Mouse (Mus musculus) Muller cell, postnatal 12 days (primary cell): ENCODE results near the gene Gadd45g.

Source experiments
- DNase-seq: peaks from one replicate; pipeline ENCODE4 v3.0.0-alpha.2; 2015; ENCODE audit errors: inconsistent ontology term

The Gadd45g gene

DNA sequence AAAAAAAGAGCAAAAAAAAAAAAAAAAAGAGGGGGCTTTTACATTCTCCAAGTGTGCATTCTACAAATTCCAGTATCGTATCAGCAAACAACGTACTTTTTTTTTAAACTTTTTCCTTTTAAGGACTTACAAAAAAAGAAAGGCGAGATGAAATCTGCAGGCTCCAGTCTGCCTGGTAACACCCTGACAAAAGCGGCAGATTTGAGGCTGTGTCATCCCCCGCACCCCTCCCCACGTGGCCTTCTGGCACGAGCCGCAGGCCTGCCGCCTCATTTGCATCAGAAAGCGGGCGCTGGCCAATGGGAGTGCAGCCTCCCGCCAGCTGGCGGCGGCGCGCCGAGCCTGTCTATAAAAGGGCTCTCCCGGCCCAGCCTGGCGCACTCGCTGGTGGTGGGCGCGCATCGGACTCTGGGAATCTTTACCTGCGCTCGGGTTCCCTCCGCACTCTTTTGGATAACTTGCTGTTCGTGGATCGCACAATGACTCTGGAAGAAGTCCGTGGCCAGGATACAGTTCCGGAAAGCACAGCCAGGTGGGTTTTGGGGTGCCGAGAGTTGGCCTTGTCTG is at the start of gene Gadd45g:
Gene Gadd45g, plus strand, starts transcription at position 378 of the 567 bp plus-strand sequence.
- peak; percentile 99 for DNase-seq

- no peak for DNase-seq
These were observed 48.4 kb upstream of the Gadd45g start for GRCm38 (mm10) chr13:51797899-51798746.

DNA sequence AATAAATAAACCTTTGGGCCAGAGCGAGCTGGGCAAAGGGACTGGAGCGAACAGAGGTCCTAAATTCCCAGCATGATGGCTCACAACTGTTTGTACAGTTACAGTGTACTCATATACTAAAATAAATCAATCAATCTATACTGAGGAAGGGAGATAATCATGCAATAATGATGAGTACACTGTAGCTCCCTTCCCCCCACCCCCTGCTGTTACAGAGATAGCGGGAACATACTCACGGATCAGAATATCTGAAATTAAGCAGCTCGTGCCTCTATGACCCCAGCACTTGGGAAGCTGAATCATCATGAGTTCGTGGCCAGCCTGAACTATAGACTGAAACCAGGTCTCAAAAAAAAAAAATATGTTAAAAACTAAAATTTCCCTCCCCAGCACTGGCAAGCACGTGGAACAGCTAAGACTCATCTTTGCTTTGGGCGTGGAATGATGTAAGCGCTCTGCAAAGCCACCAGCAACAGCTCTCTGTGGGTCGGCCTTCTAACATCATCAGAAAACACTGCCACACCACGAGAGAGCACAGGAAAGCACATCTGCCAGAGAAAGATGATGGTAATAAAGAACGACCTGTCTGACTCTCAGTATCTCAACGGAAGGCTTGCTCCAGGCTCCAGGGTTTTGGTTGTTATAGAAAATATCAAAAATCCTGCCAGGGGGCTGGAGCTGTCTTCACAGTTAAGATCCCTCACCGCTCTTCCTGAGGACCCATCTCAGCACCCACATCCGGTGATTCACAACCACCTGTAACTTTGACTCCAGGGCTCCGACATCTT is 46.5 kb upstream of the Gadd45g start:
- no peak for DNase-seq

DNA sequence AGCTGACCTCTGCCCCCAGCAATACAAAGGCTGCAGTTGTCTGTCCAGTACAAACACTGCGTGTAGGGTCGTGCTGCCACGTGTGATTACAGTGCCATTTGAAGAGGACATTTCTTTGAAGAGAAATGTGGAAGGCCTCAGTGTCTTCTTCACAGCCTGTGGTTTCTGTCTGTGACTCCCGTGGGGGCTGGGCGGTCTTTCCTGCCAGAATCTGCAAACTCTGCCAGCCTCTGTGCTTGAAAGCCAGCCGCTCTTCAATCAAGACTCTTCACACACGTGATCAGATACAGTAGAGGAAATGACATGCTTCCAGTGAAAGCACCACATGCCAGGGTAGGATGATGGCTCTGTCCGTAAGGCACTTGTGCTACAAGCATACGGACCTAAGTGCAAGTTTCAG is 45.6 kb upstream of the Gadd45g start:
- peak; percentile 50 for DNase-seq

DNA sequence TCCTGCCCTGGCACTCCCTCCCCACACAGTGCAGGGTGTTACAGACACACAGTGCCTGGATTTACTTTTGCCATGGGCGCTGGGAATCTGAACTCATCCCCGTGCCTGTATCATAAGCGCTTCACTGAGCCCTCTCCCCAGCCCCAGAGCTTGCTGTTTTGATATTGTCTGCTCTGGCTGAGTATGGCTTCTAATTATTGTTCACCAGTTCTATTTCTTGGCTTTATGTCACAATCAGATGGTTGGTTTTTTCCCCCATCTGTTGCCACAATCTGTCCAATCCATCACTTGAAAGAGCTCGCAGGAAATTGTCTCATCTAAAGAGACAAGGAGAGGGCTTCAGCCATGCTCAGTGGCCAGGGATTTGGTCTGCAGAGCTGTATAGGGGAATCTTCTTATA is 40.8 kb upstream of the Gadd45g start:
- DNase-seq = no peak

DNA sequence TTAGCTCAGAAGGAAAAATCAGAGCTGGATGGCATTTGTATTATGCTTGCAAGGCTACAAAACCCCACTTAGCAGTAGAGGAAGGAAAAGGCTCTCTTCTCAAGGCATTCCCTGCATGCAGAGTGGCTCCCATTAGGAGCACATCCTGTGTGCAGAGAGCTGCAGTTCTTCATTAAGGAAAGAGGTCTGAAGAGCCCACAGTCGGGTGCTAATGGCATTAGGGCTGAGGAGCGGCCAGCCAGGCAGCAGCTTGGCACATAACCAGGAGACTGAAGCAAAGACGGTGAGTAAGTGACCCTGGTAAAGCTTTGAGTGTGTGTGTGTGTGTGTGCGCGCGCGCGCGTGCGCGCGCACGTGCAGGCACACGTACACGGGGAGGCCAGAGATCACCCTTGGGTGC is 40.3 kb upstream of the Gadd45g start:
- DNase-seq = no peak

- DNase-seq = no peak
These were observed 38.3 kb upstream of the Gadd45g start for GRCm38 (mm10) chr13:51808141-51808540.

DNA sequence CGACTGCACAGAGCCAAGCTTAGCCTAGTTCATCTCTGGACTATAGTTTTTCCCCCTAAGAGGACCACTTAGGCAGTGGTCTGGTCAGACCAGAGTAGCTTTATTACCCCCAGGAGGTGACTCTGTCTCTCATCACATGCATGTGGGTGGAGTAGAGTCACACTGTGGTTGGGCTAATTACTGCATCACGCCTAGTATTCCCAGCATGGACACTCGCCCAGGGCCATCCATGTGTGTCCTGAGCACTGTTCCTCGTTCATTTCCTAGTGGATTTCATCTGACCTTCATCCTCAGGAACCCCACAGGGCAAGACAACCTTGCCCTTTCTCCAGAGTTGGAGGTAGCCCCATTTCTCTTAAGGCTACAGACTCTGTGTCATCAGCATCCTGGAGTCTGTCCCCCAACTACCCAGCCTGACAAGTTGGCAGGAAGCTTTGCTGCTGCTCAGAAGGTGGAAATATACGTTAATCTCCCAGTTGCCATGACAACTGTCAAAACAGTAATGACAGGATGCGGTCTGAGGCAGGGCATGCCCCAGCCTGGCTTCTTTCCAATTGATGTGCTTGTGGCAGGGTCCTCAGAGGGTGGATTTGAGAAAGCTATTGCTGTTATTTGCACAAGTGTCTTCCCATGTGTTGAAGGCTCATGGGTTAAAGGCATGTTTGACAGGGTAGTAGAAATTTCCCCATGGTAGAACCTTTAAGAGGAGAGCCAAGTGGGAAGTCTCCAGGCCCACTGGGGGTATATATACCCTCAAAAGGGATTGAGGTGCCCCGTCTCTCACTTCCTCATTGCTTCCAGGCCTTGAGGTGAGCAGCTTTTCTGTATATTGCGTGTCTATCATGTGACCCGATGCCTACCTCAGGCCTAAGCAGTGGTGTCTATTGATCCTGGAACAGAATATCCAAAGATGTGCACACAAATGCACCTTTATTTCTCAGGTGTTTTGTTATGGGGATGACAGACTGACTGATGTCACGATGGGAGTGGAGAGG is 32.6 kb upstream of the Gadd45g start:
- no peak for DNase-seq

- no peak for DNase-seq
These were observed 31.8 kb upstream of the Gadd45g start for GRCm38 (mm10) chr13:51814646-51815045.

- no peak for DNase-seq
These were observed 30.5 kb upstream of the Gadd45g start for GRCm38 (mm10) chr13:51815865-51816504.

- no peak for DNase-seq
These were observed 29.9 kb upstream of the Gadd45g start for GRCm38 (mm10) chr13:51816559-51817041.

GRCm38 (mm10) chr13:51818170-51818943 is 28.1 kb upstream of the Gadd45g start:
- DNase-seq = no peak

DNA sequence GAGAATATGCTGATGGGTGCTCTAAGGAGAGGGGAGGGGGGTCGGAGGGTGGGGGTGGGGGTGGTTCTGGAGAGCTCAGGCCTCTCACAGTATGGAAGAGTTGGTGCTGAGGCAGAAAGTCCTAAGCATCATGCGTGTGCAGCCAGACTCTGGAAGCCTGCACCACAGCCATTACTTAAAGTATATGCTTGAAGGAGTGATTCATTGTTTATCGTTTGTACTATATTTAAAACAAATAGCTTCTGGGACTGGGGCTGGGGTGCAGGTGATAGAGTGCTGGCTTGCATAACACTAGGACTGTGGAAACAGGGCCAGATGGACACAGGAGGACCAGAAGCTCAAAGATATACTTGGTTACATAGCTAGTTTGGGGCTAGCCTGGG is 27.5 kb upstream of the Gadd45g start:
- DNase-seq = no peak

DNA sequence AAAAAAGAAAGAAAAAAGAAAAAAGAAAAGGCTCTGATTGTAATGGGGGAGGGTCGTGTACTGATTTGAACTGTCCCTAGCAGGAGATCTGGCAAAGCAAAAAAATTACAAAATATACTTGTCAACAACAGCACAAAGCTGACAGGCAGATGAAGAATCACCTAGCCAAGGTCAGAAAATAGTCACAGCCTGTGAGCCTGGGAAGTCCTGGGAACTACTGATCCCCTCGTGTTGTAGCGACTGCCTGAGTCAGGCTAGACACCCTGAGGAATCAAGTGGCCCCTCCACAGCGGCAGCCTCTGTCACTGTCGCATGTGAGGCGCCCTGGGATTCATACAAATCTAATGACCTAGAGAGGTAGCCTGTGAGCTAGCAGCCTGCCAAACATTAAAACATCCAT is 27.1 kb upstream of the Gadd45g start:
- DNase-seq = no peak

GRCm38 (mm10) chr13:51821988-51822387 is 24.5 kb upstream of the Gadd45g start:
- DNase-seq = no peak

DNA sequence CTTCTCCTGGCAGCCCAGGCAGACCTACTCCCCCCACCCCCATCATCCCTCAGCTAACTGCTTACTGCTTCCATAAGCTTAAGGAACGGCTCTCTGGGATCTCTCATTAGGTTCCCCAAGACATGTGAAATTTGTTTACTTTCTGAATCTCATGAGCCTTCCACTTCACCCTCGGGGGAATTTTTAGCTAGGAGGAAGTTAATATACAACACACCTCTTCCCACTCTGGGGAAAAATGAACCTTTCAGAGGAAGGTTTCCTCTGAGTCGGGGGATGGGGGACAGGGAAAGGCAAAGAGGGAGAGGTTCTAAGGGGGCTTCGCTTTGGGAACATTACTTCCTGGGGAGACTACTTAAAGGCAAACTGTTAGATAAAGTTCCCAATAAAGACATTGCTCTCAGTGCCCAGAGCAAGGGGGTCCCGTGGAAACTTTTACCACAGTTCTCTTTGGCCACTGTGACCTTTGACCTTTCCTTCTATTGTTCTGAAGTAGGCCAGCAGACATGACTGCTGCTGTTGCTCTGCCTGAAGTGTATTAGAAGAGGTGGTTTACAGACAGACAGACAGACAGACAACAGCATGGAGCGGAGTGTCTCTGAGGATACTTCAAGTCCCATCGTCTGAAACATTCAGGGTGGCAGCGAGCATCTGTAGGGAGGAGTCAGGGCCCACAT is 22.5 kb upstream of the Gadd45g start:
- no peak for DNase-seq

GRCm38 (mm10) chr13:51830744-51831450 is 15.6 kb upstream of the Gadd45g start:
- DNase-seq = peak; percentile 47

GRCm38 (mm10) chr13:51832491-51832890 is 14.0 kb upstream of the Gadd45g start:
- no peak for DNase-seq

DNA sequence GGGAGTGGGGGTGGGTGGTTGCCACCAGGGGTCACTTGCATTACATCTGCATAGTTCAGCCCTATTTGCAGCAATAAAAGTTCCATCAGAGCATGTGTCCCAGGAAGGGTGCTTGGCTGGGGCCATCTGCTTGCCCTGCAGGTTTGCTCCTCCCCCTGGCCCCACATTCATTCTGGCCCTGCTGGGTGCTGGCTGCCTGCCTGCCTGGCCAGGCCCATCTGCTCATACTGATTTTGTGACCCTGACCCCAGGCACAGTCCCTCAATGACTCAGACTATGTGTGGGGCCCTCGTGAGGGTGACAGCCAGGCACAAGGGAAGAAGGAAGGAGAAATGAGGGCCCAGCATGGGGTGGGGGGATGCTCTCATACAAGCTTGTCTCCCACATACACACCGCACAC is 12.9 kb upstream of the Gadd45g start:
- peak; percentile 39 for DNase-seq
